Mouse (Mus musculus) cortical plate, adult 2 months (tissue): ENCODE results near the gene Adamts14. TPM values are rescaled to one million over a fixed set of nuclear protein-coding genes. Genes with fewer than 3 reads are reported as not detected.

Source experiments
- H3K27ac ChIP-seq: fragments of 200-500 bp; 2 replicates; pipeline ENCODE4 v1.5.1; 2012; ENCODE audit warnings: low read length, control low read depth, inconsistent platforms; ENCODE audit not compliant: insufficient read depth
- H3K4me1 ChIP-seq: fragments of 200-500 bp; 2 replicates; pipeline ENCODE4 v1.6.1; 2011; ENCODE audit warnings: low read length; ENCODE audit not compliant: control insufficient read depth, insufficient read depth
- H3K4me3 ChIP-seq: fragments of 200-500 bp; 2 replicates; pipeline ENCODE4 v1.5.1; 2011; ENCODE audit warnings: mild to moderate bottlenecking, low read length, control low read depth; ENCODE audit not compliant: insufficient read depth
- CTCF ChIP-seq: fragments of 200-500 bp; IDR thresholded peaks from 2 replicates; pipeline ENCODE4 v1.5.1; 2011; ENCODE audit warnings: mild to moderate bottlenecking, control low read depth, low read length; ENCODE audit not compliant: insufficient read depth; ENCODE audit errors: extremely low read depth
- POLR2A ChIP-seq: fragments of 200-500 bp; IDR thresholded peaks from 2 replicates; pipeline ENCODE4 v1.6.1; 2011; ENCODE audit warnings: mild to moderate bottlenecking, low read length, control low read depth; ENCODE audit not compliant: insufficient read depth; ENCODE audit errors: extremely low read depth
- polyA plus RNA-seq: library from polyadenylated mRNA; depleted of rRNA; stranded (reverse); fragments of >200 nt; gene quantifications from 2 replicates; pipeline ENCODE4 v1.2.3, GENCODE M21; 2012

The Adamts14 gene
- polyA plus RNA-seq, 1 experiment, result 0.29 TPM

DNA sequence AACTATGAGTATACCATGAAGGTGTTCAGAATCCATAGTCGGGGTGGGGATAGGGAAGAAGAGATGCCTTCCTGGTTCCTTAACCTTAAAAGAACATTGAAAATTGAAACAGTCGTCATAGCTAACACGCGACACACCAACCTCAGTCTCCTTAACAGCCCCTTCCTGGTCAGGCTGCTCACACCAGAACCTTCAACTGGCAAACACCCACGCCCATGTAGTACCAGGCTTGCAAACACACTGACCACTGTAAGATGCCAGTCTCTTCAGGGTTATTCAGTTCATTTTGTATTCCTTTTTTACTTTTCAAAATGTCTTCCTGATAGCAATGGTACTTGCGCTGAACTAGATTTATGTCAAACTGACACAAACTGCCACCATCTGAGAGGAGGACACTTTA is 3.8 kb upstream of the Adamts14 start:
- H3K4me3 ChIP-seq, result no peak overlapping the region
- no peaks in the 10 kb centered on the region for H3K4me1 ChIP-seq
- no peak for TF ChIP-seq CTCF
- no peak for TF ChIP-seq POLR2A
- no peak overlapping the region for H3K27ac ChIP-seq

DNA sequence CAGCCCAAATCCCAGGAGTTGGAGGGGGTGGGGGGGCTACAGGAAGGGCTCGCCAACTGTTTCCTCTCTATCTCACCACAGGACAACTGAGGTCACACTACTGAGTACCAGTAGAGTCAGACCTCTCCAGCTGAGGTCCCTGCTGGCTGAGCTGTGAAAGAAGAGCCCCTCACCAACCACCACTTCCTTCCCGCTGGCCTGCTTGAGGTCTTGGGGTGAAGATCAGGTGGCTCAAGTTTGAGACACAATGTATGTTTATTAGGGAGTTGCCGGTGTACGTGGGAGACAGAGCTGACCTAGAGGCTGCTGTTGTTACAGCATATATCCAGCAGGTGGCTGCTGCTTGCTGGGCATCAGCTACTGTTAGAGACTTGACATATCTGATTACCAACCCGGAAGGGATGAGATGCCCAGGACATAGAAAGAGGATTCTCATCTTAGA is 2.5 kb upstream of the Adamts14 start:
- no peaks in the 10 kb centered on the region for H3K4me1 ChIP-seq
- TF ChIP-seq POLR2A (no peak), CTCF (peak; percentile 69)

DNA sequence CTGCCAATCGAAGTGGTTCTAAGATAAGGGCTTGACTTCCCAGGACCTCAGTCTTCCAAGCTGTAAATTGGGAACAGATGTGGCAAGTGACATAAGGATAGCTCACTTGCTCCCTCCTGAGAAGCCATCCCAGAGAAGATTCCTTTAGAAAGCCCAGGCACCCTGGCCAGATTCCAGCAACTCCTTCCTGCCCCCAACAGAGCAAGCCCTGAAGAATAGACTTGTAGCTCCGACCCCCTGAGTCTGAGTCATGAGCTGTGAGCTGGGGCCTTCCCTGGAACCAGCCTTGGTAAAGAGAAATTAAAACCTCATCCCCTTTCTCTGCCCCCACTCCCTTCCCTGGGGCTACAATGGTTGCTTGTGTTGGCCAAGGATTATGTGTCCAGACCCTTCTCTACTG is 1.3 kb upstream of the Adamts14 start:
- Histone ChIP-seq H3K4me3 (no peak overlapping the region), H3K27ac (no peak overlapping the region), H3K4me1 (no peaks in the 10 kb centered on the region)
- TF ChIP-seq POLR2A (no peak), CTCF (no peak)

More for the DNA sequence above, 2.5 kb upstream of the Adamts14 start:
- Histone ChIP-seq H3K27ac (no peak overlapping the region), H3K4me3 (no peak overlapping the region)

DNA sequence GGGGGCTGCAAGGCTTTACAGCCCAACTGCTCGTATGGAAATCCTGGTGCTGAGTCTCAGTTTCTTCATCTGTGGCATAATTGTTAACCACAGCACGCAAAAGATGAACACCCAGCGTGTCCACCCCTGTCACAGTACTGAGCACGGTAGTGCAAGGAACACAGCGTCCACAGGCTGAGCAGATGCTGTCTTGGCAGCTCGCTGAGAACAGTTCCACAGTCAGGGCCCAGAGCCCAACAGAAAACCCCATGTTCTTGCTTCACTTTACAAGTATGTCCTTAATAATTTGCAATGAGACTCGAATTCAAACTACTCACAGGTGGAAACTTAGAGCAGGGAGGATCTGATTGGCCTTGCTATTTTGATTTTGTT is 592 bp upstream of the Adamts14 start:
- Histone ChIP-seq H3K4me3 (no peak overlapping the region), H3K27ac (no peak overlapping the region), H3K4me1 (no peaks in the 10 kb centered on the region)
- TF ChIP-seq POLR2A (no peak), CTCF (no peak)

DNA sequence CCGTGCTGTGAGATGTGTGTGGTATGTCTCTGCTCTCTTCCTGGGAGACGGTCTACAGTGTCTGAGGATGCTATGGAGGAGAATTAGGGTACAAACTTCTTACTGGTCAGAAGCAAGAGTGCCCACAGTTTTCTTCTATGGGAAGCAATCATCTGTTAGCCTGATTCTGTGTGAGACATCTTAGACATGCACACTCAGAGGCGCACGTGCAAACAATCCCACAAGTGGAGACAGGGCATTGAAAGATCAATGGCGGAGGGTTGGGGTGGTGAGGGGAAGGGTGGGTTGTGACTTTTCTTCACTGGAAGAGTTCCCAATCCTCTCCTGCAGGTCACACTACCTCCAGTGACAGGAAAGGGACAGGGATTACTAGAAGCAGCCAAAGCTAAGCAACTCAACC is 607 bp downstream of the Adamts14 start:
- no peak for TF ChIP-seq CTCF
- no peak for TF ChIP-seq POLR2A
- H3K4me1 ChIP-seq, result no peaks in the 10 kb centered on the region
- H3K4me3 ChIP-seq, result no peak overlapping the region
- no peak overlapping the region for H3K27ac ChIP-seq

DNA sequence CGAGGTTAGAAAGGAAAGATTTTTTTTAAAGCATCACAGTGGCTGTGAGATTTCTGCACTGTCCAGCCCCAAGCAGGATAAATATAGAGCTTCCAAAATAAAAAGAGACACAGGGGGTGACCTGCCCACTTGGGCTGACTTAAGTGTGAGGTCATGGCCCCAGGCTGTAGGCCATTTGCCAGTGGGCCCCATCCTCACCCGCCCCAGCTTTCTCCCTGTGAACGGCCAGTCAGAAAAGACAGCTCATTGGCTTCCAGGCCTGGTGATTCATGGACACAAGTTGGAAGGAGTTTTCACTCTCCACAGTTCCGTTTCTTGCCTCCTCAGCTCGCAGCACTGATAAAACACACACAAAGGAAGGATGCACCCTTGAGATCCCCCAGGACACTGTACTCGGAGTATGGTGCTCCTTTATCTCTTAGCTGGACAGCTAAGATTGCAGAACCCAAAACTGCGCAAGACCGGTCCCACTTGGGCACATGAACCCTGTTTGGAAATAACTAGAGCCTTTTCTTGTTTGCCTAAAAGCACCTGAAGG is 1.1 kb downstream of the Adamts14 start:
- TF ChIP-seq POLR2A (no peak), CTCF (no peak)
- Histone ChIP-seq H3K4me3 (no peak overlapping the region), H3K4me1 (no peaks in the 10 kb centered on the region), H3K27ac (no peak overlapping the region)

DNA sequence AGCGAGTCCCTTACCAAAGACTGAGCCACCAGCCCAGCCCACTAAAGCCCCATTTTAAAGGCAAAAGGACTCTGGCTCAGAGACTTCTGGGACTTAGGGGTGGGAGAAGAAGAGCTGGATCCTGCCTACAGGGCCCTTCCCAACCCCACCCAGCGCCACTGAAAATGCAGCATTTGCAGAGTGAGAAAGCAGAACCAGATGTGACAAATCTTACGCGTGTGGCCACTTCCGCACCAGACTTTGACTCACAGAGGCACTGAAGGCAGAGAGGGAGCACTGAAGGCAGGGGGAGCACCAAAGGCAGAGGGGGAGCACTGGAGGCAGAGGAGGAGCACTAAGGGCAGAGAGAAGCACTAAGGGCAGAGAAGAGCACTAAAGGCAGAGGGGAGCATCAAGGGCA is 5.9 kb downstream of the Adamts14 start:
- TF ChIP-seq CTCF (no peak), POLR2A (no peak)
- Histone ChIP-seq H3K4me1 (no peaks in the 10 kb centered on the region), H3K27ac (no peak overlapping the region), H3K4me3 (no peak overlapping the region)

DNA sequence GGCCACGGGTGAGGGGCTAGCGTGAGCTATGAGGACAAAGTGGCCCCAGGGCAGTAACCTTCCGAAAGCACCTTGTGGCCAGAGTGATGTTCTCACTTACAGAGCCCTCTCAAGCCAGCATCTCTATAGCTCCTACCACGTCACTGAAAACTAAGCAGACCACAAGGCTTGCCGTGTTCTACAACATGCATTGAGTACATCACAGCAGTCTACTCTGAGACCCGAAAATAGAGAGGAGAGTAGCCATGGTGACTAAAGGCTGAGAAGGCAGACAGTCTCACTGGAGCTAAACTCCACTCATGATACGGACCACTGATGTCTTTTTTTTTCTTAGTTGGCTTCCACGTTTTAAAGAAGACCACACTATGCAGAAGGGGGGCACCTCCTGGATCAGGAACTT is 9.6 kb downstream of the Adamts14 start:
- H3K27ac ChIP-seq, result no peak overlapping the region
- TF ChIP-seq POLR2A (no peak), CTCF (no peak)
- no peaks in the 10 kb centered on the region for H3K4me1 ChIP-seq
- H3K4me3 ChIP-seq, result no peak overlapping the region

DNA sequence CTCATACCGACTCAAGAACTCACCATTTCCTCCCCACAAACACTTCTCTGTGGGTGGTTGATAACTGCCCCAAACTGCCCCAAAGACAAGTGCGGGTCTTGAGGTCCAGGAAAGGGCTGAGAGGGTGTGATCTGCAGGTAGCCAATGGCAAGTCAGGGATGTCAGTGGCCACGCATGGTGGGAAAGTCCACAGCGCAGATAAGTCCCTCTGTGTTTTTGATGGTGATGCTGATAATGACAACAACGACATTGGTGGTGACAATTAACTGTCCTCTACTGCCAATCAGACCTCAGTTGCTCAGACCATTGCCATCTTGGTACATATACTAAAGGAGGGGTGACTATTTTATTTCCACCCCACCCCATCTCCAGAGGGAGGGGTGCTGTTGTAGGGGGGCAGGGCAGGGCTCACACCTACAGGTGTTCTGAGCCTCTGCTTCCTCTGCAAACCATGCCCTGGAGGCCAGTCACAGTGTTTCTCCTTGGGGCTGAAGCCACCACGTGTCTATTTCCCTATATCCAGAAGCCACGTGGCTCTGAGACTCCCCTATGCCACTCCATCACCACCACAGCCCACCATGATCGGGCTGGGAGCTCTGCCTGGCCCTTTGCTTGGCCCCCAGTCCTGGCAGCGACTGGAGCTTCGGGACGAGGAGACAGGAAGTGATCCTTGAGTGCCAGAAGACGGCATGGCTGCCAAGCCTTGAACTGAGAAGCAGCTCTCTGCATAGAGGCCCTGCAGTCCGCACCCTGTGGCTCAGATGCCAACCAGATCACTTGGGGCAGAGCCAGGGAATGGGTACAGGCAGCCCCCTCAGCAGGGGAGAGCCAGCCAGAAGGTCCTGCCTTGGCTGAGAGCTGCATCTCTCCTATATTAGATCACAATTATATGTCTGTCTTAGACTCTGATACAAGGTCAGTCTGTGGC is 11.7 kb downstream of the Adamts14 start:
- Histone ChIP-seq H3K4me3 (no peak overlapping the region), H3K27ac (no peak overlapping the region), H3K4me1 (no peaks in the 10 kb centered on the region)
- no peak for TF ChIP-seq POLR2A
- TF ChIP-seq CTCF, result no peak

DNA sequence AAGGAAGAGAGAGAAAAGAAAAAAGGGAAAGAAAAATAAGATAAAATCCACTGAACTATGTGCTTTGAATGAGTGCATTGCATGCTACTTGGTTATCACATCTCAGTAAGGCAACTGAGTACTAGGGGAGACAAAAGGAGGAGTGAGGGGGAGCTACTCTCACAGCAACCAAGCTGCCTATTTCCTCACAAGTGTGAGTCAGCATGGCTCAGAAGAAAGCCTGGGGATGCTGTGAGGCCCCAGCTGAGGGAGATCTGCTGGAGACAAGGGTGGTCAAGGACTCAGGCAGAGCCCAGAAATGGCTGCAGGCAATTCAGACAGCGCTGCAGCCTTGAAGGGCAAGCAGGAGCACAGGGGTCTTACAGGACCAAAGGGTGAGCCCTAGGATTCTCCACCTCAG is 15.1 kb downstream of the Adamts14 start:
- no peaks in the 10 kb centered on the region for H3K4me1 ChIP-seq
- H3K4me3 ChIP-seq, result no peak overlapping the region
- no peak overlapping the region for H3K27ac ChIP-seq
- TF ChIP-seq POLR2A (no peak), CTCF (no peak)
